Mouse (Mus musculus): Measurements from ENCODE around the gene Fndc4. TPM values are rescaled to one million over a fixed set of nuclear protein-coding genes. Genes with fewer than 3 reads are reported as not detected.

Gene Fndc4
- polyA plus RNA-seq, 1 experiment from 2014 or later: 68.6 TPM

GRCm38 (mm10) chr5:31266101-31266500 is 29.8 kb downstream of the Fndc4 start:
- no peak overlapping the region for H3K9ac ChIP-seq
- no peak overlapping the region for H3K4me3 ChIP-seq (ENCODE audit: low read depth, low read length)
- H3K27me3 ChIP-seq (ENCODE audit: insufficient read depth, low read length): no peaks in the 10 kb centered on the region
- H3K36me3 ChIP-seq (ENCODE audit: insufficient read depth): peaks cover 80% of the 10 kb centered on the region
- WGBS: 82% methylated on average over 7 of the region's 7 CpGs
- H3K4me1 ChIP-seq (ENCODE audit: insufficient read depth): no peaks in the 10 kb centered on the region
- DNase-seq (no peak), ATAC-seq (ENCODE audit: insufficient read depth) (no peak)
- no peak overlapping the region for H3K4me2 ChIP-seq
- H3K9me3 ChIP-seq (ENCODE audit: low read depth, low read length): no peaks in the 10 kb centered on the region
- H3K27ac ChIP-seq (ENCODE audit: low read depth): no peak overlapping the region
- no peak for TF ChIP-seq CTCF (IDR thresholded peaks at IDR 0.05; ENCODE audit: low read depth)

- Histone ChIP-seq H3K27ac (ENCODE audit: low read depth) (no peak overlapping the region), H3K36me3 (ENCODE audit: insufficient read depth) (peaks cover 70% of the 10 kb centered on the region), H3K9ac (no peak overlapping the region), H3K9me3 (ENCODE audit: low read depth, low read length) (no peaks in the 10 kb centered on the region), H3K4me1 (ENCODE audit: insufficient read depth) (no peaks in the 10 kb centered on the region), H3K4me3 (ENCODE audit: low read depth, low read length) (no peak overlapping the region), H3K27me3 (ENCODE audit: insufficient read depth, low read length) (no peaks in the 10 kb centered on the region), H3K4me2 (no peak overlapping the region)
- ATAC-seq (ENCODE audit: insufficient read depth) (no peak), DNase-seq (no peak)
- 81% methylated on average over 11 of the region's 11 CpGs for WGBS
- no peak for TF ChIP-seq CTCF (IDR thresholded peaks at IDR 0.05; ENCODE audit: low read depth)
Observed at GRCm38 (mm10) chr5:31257616-31258015, 38.3 kb downstream of the Fndc4 start.

GRCm38 (mm10) chr5:31255971-31256370 is 39.9 kb downstream of the Fndc4 start:
- Histone ChIP-seq H3K27me3 (ENCODE audit: insufficient read depth, low read length) (no peaks in the 10 kb centered on the region), H3K9me3 (ENCODE audit: low read depth, low read length) (no peaks in the 10 kb centered on the region), H3K4me1 (ENCODE audit: insufficient read depth) (no peaks in the 10 kb centered on the region), H3K9ac (no peak overlapping the region), H3K27ac (ENCODE audit: low read depth) (no peak overlapping the region), H3K4me2 (no peak overlapping the region), H3K36me3 (ENCODE audit: insufficient read depth) (peaks cover 74% of the 10 kb centered on the region), H3K4me3 (ENCODE audit: low read depth, low read length) (no peak overlapping the region)
- DNase-seq (no peak), ATAC-seq (ENCODE audit: insufficient read depth) (no peak)
- TF ChIP-seq CTCF (IDR thresholded peaks at IDR 0.05; ENCODE audit: low read depth): no peak
- 84% methylated on average over 2 of the region's 2 CpGs for WGBS

- Histone ChIP-seq H3K27me3 (ENCODE audit: insufficient read depth, low read length) (no peaks in the 10 kb centered on the region), H3K4me3 (ENCODE audit: low read depth, low read length) (no peak overlapping the region), H3K4me1 (ENCODE audit: insufficient read depth) (no peaks in the 10 kb centered on the region), H3K27ac (ENCODE audit: low read depth) (no peak overlapping the region), H3K4me2 (no peak overlapping the region), H3K36me3 (ENCODE audit: insufficient read depth) (peaks cover 75% of the 10 kb centered on the region), H3K9ac (no peak overlapping the region), H3K9me3 (ENCODE audit: low read depth, low read length) (no peaks in the 10 kb centered on the region)
- ATAC-seq (ENCODE audit: insufficient read depth) (no peak), DNase-seq (no peak)
- 89% methylated on average over 2 of the region's 2 CpGs for WGBS
- no peak for TF ChIP-seq CTCF (IDR thresholded peaks at IDR 0.05; ENCODE audit: low read depth)
Observed at GRCm38 (mm10) chr5:31255381-31255780, 40.5 kb downstream of the Fndc4 start.

DNA sequence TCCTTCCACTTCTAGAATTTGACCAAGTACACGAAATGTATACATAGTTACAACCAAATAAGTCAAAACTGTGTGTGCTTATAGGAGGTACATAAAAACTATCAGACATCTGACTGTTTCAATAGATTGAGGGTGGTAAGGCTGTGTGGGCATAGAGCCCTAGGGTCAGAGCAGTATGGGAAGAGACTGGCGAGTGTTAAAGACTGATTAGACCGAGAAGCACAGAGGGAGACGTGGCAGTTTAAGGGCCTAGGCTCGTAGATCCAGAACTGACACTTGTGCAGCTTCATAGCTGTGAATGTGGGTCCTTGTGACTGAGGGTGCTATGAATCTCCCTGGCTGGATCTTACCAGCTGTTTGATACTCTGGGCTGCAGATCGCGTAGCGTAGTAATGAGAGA is 41.0 kb downstream of the Fndc4 start:
- ATAC-seq (ENCODE audit: insufficient read depth): no peak
- Histone ChIP-seq H3K27ac (ENCODE audit: low read depth) (no peak overlapping the region), H3K9me3 (ENCODE audit: low read depth, low read length) (no peaks in the 10 kb centered on the region), H3K9ac (no peak overlapping the region), H3K36me3 (ENCODE audit: insufficient read depth) (peaks cover 75% of the 10 kb centered on the region), H3K4me2 (no peak overlapping the region), H3K4me3 (ENCODE audit: low read depth, low read length) (no peak overlapping the region), H3K4me1 (ENCODE audit: insufficient read depth) (no peaks in the 10 kb centered on the region), H3K27me3 (ENCODE audit: insufficient read depth, low read length) (no peaks in the 10 kb centered on the region)
- DNase-seq: no peak
- TF ChIP-seq CTCF (IDR thresholded peaks at IDR 0.05; ENCODE audit: low read depth): no peak
- 77% methylated on average over 8 of the region's 8 CpGs for WGBS

GRCm38 (mm10) chr5:31254452-31254851 is 41.4 kb downstream of the Fndc4 start:
- no peak for ATAC-seq (ENCODE audit: insufficient read depth)
- no peaks in the 10 kb centered on the region for H3K27me3 ChIP-seq (ENCODE audit: insufficient read depth, low read length)
- no peaks in the 10 kb centered on the region for H3K4me1 ChIP-seq (ENCODE audit: insufficient read depth)
- peaks cover 75% of the 10 kb centered on the region for H3K36me3 ChIP-seq (ENCODE audit: insufficient read depth)
- no peak for TF ChIP-seq CTCF (IDR thresholded peaks at IDR 0.05; ENCODE audit: low read depth)
- H3K4me3 ChIP-seq (ENCODE audit: low read depth, low read length): no peak overlapping the region
- H3K9me3 ChIP-seq (ENCODE audit: low read depth, low read length): no peaks in the 10 kb centered on the region
- no peak overlapping the region for H3K4me2 ChIP-seq
- H3K27ac ChIP-seq (ENCODE audit: low read depth): no peak overlapping the region
- WGBS: 71% methylated on average over 7 of the region's 7 CpGs
- H3K9ac ChIP-seq: no peak overlapping the region
- DNase-seq: no peak

GRCm38 (mm10) chr5:31253806-31254205 is 42.1 kb downstream of the Fndc4 start:
- no peak overlapping the region for H3K4me2 ChIP-seq
- DNase-seq (no peak), ATAC-seq (ENCODE audit: insufficient read depth) (no peak)
- no peaks in the 10 kb centered on the region for H3K4me1 ChIP-seq (ENCODE audit: insufficient read depth)
- no peaks in the 10 kb centered on the region for H3K27me3 ChIP-seq (ENCODE audit: insufficient read depth, low read length)
- no peak for TF ChIP-seq CTCF (IDR thresholded peaks at IDR 0.05; ENCODE audit: low read depth)
- WGBS: 87% methylated on average over 8 of the region's 8 CpGs
- no peak overlapping the region for H3K4me3 ChIP-seq (ENCODE audit: low read depth, low read length)
- H3K27ac ChIP-seq (ENCODE audit: low read depth): no peak overlapping the region
- no peaks in the 10 kb centered on the region for H3K9me3 ChIP-seq (ENCODE audit: low read depth, low read length)
- peaks cover 77% of the 10 kb centered on the region for H3K36me3 ChIP-seq (ENCODE audit: insufficient read depth)
- H3K9ac ChIP-seq: no peak overlapping the region
